Mouse (Mus musculus) fibroblast of lung, adult 2 months (primary cell): ENCODE results near the gene Pfpl.

Experiments used
- DNase-seq: peaks from one replicate; pipeline ENCODE4 v3.0.0-alpha.2; 2011; ENCODE audit warnings: low read depth

The Pfpl gene

DNA sequence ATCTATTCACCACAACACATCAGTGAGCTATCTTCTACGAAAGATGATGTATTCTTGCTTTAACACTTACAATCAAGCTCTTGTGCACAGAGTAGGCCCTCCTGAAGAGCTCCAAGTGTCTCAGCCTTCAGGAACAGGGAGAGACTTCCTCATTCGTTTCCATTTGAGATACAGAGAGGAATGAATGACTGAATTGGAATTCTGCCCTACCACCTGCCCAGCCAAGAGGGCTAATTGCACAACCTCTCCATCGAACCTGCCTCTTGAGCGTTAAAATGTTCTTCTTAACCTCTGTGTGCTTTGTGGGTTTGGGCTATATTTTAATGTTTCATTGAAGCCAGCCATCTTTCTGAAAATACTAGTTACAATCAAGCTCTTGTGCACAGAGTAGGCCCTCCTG, 37.0 kb downstream of the Pfpl start:
- DNase-seq: no peak

DNA sequence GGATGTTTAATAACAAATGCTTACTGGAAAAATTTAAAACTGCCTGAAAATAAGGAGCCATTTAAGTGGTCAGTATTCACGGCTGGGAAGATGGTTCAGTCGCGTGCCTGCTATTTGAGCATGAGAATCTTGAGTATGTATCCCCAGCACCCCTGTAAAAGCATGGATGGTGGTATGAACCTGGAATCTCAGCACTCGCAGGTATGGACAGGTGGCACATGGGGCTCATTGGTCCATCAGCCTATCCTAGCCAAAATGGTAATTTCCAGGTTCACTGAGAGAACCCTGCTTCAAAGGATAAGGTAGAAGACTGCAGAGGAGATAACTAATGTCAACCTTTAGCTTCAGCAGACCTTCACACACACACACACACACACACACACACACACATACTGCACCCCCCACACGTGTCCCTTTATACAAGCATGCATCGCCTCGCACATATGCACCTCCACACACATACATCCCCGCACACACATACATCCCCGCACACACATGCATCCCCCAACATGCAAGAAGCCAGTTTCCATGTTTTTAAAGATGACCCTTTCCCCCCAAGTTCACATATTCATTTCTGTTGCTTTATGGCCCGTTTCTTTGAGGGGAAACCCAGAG, 37.9 kb downstream of the Pfpl start:
- DNase-seq: no peak

- DNase-seq: no peak
These were observed 38.5 kb downstream of the Pfpl start for GRCm38 (mm10) chr19:12466204-12466603.

GRCm38 (mm10) chr19:12467436-12467835, 39.7 kb downstream of the Pfpl start:
- DNase-seq: no peak

DNA sequence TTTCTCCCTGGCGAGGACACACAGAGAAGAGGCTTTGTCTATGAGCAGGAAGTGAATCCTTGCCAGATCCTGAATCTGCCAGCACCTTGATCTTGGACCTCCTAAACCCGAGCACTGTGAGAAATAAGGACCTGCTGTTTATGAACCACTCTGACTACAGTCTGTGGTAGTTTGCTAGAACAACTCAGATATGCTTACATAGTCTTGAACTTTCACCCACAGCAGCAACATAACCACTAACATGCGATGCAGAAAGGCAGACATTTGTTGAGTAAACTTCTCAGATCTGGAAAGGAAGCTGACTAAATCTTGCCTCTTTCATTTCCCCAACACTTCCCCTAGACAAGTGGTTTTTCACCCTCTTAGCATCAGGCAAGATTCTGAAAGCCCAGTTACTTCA, 44.2 kb downstream of the Pfpl start:
- DNase-seq: no peak

DNA sequence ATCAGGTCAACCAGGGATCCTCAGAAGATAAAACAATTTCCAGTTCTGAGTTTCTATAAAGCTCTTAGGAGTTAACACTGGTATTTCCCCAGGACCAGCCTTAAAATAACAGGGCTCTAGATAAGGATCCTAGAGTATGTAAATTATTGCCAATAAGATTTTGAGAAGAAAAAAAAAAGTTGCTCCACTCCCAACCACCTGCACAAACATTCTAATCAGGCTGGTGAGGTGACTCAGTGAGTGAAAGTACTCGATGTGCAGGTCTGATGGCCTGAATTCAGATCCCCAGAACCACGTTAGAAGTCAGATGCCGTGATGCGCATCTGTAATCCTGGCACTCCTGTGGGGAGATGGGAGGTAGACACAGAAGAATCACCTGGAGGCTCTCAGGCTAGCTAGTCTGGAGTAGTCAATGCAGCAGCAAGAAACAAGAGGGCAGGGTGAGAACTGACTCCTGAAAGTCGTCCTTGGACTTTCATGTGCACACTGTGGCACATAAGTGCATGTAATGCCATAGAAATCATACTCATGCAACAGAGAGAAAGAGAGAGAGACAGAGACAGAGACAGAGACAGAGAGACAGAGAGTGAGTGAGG, 44.8 kb downstream of the Pfpl start:
- DNase-seq: no peak

- no peak for DNase-seq
These were observed 45.5 kb downstream of the Pfpl start for GRCm38 (mm10) chr19:12473201-12473641.

DNA sequence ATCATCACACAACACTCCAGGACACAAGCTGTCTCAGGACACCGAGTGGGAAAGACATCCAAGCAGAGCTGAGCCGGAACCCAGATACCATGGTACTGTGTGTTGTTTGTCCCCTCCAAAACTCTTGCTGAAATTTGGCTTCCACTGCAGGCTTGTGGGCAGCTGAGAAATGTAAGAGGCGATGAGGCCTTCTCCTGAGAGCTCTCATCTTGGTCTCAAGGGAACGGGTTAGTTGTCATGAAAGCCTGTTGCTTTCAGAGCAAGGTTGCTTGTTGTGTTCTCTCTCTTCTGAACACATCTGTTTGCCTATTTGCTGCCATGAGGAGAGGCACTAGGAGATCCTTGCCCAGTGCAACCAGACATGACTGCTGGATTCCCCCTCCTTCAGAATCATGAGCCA, 46.2 kb downstream of the Pfpl start:
- no peak for DNase-seq

DNA sequence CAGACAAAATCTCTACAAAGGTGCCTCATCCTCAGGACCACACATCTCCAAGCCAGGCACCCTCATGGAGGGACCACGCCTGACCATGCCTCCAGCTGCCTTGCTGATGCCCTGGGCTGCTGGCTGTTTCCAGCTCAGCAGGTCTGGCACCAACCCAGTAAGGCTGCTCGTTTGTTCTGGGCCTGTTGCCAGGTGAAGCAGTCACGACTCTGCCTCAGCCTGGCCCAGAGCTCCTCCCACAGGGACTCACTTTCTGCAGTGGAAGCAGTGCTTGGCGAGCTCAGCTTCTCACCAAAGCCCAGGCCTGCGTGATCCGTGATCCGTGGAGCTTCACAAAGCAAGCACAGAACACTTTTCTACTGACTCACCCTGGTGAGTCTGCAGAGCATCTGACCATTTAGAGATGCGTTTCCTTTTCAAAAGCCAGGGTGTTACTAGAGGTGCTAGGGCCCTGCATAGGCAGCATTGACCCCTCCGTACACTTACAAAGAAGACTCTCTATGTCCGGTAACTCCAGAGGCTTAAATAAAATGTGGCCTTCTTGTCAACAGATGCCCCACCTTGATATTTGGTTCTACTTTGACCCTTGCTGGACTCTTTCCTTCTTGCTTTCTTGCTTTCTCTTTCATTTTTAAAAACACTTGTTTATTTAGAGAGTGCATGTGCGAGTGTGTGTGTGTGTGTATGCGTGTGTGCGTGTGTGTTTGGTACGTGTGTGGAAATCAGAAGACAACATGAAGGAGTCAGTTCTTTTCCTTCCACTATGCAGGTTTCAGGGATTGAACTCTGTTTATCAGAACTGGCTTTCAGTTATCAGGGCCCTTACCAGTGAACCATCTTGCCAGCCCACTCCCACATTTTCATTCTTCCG, 47.9 kb downstream of the Pfpl start:
- peak; percentile 98 for DNase-seq

GRCm38 (mm10) chr19:12476721-12477270, 49.1 kb downstream of the Pfpl start:
- DNase-seq: no peak

DNA sequence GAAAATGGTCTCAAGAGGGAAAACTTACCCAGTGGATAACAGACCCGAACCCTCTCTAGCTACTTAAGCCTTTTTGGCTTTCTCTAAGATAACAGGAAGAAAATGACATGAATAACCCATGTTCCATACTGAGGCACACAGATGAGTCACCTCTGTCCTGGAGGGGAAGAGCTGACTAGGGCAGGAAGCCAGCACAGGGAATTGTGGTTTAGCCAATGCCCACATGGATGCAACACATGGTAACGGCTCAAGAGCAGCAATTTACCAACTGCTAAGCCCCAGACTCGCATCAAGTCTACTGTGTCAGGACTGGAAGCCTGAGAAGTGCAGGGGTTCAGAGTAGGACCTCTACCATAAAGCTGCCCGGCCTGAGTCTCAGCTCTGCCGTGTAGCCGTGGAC, 50.7 kb downstream of the Pfpl start:
- no peak for DNase-seq
